Mouse (Mus musculus) liver, adult 2 months (tissue): ENCODE results near the gene Cd93.

Source experiments
- CTCF ChIP-seq: fragments of 200-500 bp; IDR thresholded peaks from 2 replicates; pipeline ENCODE4 v1.5.1; 2011; ENCODE audit warnings: low read depth, low read length, control low read depth
- POLR2A ChIP-seq: fragments of 200-500 bp; IDR thresholded peaks from 2 replicates; pipeline ENCODE4 v1.6.1; 2011; ENCODE audit warnings: low read length, control low read depth; ENCODE audit not compliant: insufficient read depth; ENCODE audit errors: extremely low read depth

DNA sequence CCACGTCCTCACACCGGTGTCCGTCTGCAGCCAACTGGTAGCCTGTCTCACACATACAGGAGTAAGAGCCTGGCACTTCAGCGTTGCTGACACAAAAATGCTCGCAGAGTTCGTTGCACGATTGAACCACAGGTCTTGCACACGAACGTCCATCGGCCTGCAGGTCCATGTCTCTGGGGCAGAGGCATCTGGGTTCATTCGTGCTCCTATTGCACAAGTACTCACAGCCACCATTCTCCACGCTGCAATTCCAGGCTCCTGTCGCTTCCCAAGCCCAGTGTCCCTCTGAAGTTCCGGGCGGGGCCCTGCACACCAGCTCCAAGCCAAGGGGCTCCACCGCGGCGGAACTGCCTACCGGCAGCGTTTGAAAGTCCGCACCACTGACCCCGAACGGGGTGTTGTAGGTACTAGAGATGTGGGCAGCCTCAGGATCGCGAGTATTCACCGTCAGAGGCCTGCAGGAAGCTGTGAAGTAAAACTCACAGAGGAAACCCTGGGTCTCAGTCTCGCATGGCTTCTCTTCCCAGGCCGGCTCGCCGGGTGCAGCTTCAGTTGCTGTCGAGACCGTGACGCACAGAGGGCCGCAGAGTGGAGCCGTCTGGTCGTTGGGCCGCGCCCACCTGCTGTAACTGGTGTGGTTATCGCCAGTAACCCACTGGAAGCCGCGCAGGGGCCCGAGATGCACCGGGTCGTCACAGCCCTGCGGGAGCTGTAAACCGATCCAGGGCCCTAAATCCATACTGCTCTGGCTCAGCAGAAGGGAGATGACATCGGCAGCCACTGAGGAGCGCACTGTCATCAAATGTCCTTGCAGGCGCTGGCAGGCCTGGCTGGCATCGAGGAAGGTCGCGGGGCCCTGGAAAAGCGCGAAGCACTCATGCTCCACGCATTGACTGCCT is 36.1 kb downstream of the Cd93 start:
- TF ChIP-seq CTCF = no peak
- no peak for TF ChIP-seq POLR2A
